Mouse (Mus musculus): ENCODE measurements around the gene Cant1.

Gene Cant1

DNA sequence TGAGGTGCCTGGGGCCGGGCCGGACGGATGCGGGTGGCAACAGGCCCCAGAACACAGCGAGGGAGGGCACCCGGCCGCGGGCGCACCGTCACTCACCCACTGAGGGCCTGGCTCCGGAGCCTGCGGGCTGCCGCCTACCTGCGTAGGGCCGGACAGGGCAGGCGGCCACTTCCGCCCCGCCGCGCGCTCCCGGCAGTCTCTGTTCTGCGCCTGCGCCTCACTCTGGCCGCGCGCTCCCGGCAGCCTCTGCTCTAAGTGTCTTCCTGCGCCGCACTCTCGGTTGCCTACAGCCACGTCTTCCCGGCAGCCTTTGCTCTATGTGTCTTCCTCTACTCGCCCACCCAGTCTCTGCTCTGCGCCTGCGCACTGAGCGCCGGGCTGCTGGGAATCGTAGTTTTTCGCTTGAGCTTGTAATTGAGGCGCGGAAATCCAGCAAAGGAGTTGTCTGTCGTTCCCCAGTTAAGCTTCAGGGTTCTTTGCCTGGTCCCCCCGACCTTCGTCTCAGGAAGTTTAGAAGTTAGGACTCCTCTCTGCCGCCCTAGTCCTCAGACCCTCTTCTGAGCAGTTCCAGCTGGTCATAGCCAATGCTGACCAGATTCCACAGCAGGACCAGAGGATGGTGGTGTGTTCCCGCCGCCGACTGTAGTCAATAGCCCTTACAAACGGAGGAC lies at the start of gene Cant1:
TSS of gene Cant1 (minus strand) at position 253 of the 671 bp plus-strand sequence.
- peak; percentile 97 for DNase-seq (ENCODE audit: low spot score)

DNA sequence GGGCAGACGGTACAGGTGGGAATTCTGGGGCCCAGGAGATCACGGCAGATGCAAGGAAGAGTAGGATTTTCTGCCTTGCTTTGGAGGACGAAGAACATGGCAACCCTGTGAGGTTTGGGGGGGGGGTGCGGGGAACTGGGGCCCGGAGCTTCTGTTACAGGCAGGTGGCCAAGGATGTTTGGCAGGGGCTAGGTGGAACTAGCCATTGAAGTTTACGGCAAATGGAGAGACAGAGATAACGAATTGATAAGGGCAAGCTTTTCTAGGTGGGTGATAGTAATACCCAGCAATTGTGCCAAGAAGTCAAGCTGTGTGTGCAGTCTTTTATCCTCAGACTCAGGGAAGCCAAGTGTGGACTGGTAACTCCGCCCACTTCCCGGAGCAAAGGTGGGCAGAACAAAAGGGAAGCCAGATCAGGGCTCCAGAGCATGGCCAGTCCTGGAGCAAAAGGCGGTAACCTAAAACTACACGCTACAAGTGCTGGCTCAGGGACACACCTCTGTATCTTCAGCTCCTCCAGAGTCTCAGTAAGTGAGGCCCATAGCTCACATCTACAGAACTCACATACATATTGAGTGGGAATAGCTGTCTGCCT lies 48.7 kb upstream of the Cant1 start:
- DNase-seq (ENCODE audit: low spot score), result no peak

DNA sequence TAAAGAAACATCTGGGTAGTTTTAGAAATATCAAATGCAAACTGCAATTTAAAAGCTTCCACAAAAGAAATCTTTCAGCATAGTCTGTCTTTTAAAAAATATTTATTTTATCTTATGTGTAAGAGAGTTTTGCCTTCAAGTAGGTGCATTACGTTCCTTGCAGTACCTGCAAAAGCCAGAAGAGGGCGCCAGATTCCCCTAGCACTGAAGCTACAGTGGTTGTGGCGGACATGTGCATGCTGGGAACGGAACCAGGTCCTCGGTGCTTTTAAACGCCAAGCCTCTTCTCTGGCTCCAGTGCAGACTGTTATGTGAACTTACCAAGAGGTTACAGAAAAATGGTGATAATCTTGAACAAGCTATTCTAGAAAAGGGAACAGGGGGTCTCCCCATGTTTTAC lies 41.4 kb upstream of the Cant1 start:
- no peak for DNase-seq (ENCODE audit: low spot score)

DNA sequence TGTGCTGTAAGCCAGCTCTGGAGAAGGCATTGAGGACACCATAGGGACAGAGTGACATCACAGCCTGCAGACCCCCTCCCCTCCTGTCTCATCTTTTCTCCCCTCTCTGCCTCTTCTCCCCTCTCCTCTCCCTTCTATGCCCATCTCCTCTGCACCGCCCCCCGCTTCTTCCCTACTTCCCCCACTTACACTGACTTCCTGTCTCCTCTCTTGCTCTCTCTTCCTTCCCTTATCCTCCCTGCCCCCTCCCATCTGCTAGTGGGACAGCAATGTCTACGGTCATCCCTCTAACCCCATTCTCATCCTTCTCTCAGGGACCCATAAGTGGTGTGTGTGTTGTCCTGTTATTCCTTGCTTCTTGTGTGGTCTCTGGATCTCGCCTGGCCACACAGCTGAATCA lies 40.6 kb upstream of the Cant1 start:
- no peak for DNase-seq (ENCODE audit: low spot score)

DNA sequence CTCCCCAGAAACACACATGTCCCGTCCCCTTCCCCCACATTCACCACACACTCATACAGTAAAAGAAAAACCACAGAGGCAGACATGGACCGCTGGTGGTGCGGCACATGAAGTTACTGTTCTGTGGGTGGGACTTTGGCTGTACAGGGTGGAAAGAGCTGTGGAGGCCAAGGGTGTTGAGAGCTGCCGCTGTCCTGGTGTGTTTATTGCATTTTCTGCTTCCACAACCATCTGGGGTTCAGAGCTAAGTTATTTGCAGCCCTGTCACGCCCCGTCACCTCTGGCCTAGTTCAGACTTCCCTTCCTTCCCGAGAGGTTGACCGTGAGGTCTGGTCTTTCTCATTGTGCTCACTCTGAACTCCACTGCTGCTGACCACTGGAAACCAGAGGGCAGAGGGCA lies 40.2 kb upstream of the Cant1 start:
- DNase-seq (ENCODE audit: low spot score), result peak; percentile 52

DNA sequence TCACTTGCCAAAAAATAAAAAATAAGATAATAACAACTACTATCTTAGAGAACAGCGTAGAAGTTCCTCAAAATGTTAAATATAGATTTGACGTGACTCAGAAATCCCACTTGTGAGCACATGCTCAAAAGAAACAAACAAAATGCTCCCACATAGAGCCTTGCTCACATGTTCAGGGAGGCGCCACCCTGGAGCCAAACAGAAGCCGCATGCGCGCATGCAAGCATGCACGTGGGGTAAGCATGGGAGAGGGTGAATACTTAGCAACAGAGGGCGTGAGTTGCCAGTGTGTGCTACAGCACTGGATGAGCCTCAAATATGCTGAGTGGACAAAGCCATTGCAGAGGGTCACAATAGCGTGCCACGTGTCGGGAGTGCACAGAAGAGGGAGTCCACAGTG lies 38.1 kb upstream of the Cant1 start:
- no peak for DNase-seq (ENCODE audit: low spot score)

DNA sequence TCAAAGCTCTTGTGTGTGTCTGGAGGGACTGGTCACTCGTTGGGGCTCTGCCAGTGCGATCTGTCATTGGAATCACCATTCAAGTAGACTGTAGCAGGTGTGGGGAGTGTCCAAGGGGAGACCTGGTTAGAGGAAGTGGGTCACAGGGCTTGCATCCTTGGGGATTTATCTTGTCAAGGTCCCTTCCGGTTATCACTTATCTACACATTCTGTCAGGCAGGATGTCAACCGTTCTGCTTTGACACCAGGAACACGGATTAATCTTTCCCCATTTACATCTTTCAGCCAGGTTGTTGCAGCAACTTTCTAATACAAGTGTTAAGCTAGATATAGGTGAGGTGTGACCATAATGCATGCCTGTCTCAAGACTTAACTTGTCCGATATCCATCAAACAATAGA lies 36.9 kb upstream of the Cant1 start:
- DNase-seq (ENCODE audit: low spot score), result no peak

DNA sequence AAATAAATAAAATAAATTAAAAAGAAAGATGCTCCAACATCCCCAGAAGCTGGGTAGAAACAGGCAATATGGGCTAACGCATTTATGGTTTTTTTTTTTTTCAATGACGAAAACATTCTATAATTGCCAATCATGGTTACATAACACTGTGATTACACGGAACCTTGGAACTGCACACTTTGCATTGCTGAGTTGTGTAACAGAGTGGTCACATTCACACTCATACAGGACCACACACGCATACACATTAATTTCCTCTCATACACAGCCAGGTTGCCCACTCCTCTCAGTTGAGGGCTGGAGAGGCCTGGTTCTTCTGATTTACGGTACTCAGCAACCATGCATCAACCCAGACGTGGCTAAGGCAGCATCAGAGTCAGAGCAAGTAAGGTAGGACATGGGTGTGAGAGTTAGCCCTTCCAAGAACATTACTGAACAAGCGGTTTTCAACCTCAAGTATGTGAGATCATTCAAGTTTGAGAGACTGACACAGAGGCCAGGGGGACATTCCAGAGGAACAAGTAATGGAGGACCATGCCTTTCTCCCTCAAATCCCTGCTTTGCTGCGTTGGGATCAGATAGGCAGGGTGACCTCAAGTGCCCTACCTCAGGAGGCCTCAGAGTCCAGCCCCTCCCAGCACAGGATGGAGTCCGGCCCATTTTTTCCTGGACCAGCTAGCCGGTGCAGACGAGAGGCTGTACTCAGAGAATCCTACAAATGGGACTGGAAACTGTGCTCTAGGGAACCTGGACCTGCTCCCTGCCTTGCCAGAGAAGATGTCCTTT lies 35.2 kb upstream of the Cant1 start:
- no peak for DNase-seq (ENCODE audit: low spot score)

DNA sequence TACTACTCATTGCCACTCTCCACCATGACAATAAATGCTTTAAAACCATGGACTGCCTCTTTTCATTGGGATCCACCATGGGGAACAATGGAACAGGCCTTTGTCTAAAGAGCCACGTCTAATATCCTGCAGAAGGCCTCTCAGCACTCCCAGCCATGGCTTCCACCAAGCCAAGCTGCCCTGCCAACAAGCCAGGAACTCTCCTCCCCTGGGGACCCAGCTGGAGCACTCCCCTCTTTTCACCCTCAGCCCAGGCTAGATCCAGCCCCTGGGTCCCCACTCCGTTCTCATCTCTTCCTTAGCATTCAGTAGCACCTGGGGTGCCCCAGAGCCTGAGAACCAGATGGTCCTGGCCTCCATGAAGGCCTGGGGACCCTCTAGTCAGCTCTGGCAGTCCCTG lies 34.1 kb upstream of the Cant1 start:
- DNase-seq (ENCODE audit: low spot score), result no peak

DNA sequence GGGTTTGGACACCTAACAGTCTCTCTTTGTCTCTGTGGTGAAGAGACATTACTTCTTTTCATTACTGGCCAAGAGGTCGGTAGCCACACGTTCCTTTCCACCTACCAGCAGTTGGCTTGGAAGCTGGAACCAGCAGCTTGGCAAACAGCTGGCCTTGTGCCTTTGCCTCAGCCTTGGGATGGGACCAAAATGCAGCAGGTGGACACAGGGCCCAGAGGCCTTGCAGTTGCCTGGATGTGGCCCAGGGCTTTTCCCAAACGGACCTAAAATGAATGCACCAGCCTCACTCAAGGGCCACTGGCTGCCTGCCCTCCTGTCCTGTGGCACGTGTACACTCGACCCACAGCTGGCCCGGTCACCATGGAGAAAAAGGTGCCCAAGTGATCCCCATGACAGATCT lies 32.3 kb upstream of the Cant1 start:
- no peak for DNase-seq (ENCODE audit: low spot score)

DNA sequence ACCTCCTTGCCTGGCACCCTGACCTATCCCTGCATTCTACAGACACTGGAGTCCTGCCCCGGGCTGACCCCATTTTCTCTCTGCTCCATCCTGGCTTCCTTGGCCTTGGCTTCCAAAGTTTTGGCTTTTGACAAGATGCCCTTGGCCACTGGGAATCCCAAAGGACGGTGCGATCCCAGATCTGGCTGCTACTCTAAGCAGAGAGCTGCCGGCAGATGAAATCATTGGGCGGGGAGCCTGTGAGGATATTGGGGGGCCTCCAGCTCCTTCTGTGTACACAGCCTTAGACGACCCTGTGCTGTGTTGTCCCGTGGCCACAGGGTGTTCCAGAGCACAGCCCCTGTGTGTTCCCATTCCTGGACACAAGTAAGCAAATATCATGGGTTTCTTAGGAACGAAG lies 29.5 kb upstream of the Cant1 start:
- no peak for DNase-seq (ENCODE audit: low spot score)

DNA sequence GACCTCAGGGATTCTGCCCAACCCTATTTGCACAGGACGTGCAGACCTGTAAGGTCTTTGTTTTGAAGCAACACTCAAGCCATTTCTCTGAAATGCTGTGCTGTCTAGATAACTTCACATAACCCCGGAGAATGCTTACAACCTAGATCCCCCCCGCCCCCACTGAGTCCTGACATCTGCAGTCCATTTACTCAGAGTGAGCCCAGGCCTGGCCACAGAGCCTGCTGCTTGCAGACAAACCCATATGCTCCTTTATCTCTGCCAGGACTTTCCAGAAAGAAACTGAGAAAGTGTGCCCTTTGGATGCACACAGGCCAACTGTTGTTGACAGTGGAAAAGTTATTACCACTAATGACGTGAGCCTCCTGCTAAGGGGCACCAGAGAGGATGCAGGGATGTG lies 28.5 kb upstream of the Cant1 start:
- DNase-seq (ENCODE audit: low spot score), result no peak

DNA sequence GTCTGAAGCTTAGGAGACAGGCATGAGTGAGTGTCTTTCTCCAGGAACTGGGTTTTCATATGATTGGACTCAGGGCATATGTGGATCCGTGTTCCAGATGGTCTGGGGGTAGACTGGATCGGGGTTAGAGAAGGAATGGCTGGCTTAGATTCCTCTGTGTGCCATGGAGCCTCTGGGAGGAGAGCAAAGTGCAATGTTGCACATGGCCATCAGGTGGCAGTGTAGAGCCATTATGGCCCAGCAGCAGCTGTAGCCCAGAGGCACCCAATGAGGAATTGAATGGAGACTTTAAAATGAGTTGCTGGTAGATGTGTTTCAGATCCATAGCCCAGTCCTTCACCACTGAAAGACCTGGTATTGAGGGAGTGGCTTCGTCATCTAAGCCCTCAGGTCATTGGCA lies 27.0 kb upstream of the Cant1 start:
- peak; percentile 76 for DNase-seq (ENCODE audit: low spot score)

DNA sequence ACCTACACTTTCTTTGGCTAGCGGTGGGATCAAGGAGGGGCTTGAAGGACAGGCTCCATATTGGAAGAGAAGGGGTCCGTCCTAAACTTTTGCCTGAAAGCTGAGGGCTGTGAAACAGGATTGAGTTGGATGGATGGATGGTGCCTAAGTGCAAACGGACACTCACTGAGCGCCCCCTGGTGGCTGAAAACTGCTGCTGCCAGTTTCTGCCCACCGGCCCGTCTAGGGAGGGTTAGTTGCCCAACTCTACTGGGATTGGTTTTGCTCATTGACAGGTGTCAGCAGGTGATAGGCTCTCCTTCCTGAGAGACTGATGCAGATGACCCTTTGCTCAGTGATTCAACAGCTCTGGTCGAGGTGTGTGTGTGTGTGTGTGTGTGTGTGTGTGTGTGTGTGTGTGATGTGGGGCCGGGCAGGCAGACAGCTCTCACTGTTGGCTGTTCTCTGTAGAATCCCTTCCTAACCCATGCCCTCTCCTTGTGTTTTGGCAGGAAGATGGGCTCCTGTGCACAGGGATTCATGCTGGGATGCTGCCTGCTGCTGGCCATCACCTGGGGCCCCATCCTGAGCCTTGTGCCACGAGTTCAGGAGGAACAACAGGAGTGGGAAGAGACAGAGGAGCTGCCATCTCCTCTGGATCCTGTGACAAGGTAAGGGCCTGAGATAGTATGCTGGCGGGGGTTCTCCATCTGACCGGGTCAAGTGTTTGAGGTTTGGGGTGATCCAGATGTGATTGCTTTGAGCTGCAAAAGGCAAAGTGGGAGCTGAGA lies 24.5 kb upstream of the Cant1 start:
- peak; percentile 76 for DNase-seq (ENCODE audit: low spot score)

DNA sequence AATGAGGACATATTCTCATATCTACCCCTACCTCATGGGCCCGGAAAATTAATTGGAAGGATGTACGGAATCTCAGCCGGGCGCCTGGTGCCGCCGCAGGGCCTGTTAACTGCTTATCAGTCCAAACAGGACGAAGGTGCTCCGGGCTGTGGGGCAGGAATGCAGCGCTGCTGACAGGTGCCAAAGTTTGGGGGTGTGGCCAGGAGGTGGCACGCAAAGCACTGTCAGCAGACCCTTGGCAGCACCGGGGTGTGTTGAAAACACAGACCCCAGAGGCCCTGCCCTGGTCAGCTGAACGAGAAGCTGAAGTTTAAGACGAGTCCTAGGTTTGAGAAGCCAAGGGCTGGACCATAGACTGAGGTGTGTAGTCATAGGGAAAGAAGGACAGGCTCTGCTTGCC lies 23.8 kb upstream of the Cant1 start:
- DNase-seq (ENCODE audit: low spot score), result no peak

DNA sequence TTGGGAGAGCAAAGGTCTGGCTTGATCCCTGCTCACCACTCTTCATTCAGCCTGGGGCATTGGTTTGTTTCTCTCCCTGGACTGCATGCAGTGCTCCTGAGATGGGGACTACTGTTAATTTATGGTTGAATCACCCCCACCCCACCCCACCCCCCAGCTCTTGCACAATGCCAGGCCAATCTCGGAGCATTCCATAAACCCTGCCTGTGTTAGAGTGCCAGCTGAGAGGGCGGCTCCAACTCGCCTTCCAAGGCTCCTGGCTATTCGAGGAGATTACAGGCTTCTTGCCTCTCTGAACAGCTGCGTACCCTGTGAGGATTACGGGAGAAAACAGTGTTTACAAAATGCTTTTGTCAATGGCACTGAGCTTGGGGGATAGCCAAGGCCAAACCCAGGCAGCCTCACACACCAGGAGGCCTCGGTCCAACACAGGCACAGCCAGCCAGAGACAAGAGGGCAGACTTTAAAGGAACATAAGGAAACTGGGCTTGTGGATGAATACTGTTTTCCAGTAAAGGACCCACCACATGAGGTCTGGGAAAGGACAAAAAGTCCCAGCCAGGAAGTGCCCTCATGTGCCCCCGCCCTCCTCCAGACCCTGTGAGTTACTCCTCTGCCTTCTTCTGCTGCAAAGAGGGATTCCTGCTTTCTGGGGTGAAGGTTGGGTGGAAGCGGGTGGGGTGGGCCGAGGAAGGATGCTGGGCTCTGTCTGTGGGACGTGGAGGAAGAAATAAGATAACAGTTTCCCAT lies 20.0 kb upstream of the Cant1 start:
- peak; percentile 29 for DNase-seq (ENCODE audit: low spot score)

DNA sequence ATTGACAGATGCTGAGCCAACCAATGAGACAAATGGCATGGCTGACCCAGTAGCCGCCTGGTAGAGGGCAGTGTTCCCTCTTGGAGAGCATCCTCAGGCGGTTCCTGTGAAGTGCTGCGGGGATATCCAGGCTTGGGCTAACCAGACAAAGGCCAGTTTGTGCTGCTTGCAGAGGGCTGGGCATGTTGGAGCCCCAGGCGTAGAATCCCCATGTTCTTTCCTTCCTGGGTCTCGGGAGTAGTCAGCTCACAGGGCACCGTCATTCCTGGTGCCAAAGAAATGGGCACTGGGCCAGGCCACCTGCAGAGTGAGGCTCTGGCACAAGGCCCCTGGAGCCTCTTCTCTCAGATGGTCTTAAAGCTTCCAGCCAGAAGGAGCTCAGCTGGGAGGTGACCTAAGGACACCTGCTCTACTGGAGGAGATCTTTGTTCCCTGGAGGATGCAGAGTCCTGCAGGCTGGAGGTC lies 17.6 kb upstream of the Cant1 start:
- peak; percentile 75 for DNase-seq (ENCODE audit: low spot score)

DNA sequence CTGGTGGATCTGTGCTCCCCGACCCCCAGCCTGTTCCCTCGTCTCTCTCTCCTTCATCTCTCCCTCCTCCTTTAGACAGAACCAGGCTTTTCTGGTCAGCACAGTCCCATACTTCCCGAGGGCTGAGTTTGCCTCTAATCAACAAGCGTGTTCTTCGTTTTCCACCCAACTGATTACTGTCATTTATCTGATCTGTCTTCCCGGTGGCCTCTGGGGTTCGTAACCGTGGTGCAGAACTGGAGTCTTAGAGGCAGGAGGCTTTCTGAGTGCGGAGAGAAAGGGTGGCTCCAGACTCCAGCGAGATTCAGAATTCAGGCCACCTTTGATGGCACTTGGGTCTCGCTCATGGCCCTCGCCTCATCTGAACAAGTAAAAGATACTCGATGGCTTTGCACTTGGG lies 15.2 kb upstream of the Cant1 start:
- no peak for DNase-seq (ENCODE audit: low spot score)

DNA sequence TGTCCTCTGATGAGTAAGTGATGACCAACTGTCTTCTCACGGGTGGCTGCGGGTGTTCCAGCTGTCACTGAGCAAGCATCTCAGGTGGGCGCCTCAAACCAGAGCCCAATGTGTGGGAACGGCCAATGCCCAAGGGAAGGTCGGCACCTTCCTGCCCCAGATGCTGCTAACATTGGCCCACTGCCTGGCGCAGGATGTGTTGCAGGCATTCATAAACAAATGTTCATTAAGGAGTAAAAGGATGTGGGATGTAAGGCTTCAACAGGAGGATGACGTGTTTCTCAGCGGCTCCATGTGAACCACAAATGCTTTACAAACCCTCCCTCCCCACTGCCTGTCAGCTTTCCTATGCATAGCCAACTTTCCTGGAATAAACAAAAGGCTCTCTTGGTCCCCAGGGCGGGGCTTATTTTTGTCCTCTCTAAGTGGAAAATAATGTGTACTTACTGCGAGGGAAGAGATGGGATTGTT lies 14.5 kb upstream of the Cant1 start:
- DNase-seq (ENCODE audit: low spot score), result no peak

DNA sequence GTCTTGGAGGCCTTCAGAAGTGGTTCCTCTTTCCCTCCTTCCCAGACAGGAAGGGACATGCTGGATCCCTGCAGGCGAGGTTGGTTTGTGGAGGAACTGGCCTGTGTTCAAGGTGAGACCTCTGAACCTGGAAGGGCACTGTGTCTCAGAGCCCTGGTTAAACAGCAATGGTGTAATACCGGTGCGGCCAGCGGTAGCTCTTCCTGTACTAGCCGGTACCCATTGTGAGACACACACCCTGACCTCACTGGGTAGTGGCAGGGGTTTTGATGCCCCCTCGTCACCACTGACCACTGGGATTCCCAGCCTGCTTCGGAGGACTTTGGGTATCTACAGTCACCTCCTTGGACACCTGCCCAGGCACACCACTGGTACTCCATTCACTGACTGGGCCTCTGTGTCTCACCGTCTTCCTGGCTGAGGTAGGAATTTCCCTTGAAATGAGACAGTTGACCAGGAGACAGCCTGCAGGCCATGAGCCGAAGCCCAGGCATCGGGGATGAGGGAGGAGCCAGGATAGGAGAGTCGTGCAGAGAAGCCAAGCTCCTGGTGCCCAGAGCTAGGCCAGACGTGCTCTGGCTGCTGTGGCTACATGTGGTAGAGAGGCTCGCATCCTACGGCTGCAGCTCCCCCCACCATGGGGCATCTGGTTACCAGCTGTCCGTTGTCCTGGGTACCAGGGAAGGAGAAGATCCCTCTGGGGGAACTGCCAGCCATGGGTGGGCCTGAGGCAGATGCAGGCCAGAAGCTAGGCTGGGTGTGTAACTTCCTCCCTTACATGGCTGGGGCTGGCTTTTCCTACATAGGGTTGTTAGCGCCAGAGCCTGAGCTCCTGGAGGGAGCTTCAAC lies 12.4 kb upstream of the Cant1 start:
- DNase-seq (ENCODE audit: low spot score), result peak; percentile 81
